Mouse (Mus musculus): ENCODE results near the gene Ssh2. TPM values are rescaled to one million over a fixed set of nuclear protein-coding genes. Genes with fewer than 3 reads are reported as not detected.
A peak's percentile ranks its signal among the peaks of the same experiment; 100 is the strongest.

Ssh2 gene
- polyA plus RNA-seq, 1 experiment from 2014 or later, result 14.3 TPM

DNA sequence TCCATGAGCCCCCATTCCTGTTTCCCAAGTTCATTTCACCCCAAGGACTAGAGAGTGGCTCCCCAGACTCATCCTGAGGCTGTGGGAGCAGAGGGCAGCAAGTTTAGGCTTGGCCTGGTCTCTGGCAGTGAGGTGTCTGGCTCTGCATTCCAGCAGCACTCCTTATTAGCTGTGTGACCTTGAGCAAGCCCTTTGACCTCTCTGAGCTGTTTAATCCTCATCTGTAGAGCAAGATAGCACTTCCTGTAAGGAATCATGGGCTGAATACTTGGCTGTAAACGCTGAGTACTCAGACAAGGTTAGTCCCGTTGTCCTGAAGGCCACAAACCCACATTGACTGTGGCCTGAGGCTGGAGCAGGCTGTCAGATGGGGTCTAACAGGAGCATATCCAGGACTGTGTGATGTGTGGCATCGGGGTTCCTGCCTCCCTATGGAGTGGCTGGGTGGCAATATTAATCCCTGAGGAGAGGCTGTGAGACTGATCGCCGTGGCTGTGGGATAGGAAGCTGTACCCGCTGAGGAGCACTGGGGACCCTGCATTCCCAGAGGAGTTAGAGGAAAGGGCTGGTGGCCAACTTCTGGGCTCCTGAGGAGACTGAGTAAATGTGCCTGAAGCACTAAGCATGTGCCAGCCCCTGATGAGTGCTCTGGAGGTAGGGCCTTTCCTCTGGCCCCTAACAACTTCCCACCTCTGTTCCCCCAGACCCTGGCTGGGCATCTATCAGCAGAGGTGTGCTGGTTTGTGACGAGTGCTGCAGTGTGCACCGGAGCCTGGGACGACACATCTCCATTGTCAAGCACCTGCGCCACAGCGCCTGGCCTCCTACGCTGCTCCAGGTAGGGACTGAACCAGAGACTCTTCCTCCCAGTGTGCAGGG lies 282.4 kb downstream of the Ssh2 start:
- Histone ChIP-seq H3K4me2 (no peak overlapping the region), H3K9ac (no peak overlapping the region), H3K4me3 (no peak overlapping the region), H3K9me3 (no peaks in the 10 kb centered on the region), H3K27me3 (no peaks in the 10 kb centered on the region), H3K4me1 (peaks cover 63% of the 10 kb centered on the region), H3K36me3 (peaks cover 29% of the 10 kb centered on the region), H3K27ac (peak overlapping the region; percentile 68)
- WGBS, result 77% methylated on average over 12 of the region's 12 CpGs
- no peak for ATAC-seq (ENCODE audit: borderline replicate concordance, extremely low read depth, low FRiP score, low TSS enrichment)

DNA sequence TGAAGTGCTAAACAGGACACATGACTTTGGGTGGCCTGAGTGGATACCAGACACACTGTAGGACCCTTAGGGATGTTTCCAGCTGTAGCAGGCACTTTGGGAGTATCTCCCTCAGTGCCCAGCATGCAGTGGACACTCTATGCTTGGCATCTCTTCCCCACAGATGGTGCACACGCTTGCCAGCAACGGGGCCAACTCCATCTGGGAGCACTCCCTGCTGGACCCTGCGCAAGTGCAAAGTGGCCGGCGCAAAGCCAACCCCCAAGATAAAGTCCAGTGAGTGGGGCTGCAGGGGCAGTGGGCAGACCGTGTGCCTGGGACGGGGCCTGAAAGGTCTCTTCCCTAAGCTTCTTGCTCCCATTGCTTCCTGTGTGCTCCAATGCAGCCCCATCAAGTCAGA lies 283.3 kb downstream of the Ssh2 start:
- no peak overlapping the region for H3K4me3 ChIP-seq
- peaks cover 57% of the 10 kb centered on the region for H3K4me1 ChIP-seq
- no peak for ATAC-seq (ENCODE audit: borderline replicate concordance, extremely low read depth, low FRiP score, low TSS enrichment)
- no peak overlapping the region for H3K9ac ChIP-seq
- H3K4me2 ChIP-seq, result no peak overlapping the region
- H3K27ac ChIP-seq, result no peak overlapping the region
- no peaks in the 10 kb centered on the region for H3K27me3 ChIP-seq
- H3K36me3 ChIP-seq, result peaks cover 38% of the 10 kb centered on the region
- WGBS, result 81% methylated on average over 7 of the region's 7 CpGs
- no peaks in the 10 kb centered on the region for H3K9me3 ChIP-seq

DNA sequence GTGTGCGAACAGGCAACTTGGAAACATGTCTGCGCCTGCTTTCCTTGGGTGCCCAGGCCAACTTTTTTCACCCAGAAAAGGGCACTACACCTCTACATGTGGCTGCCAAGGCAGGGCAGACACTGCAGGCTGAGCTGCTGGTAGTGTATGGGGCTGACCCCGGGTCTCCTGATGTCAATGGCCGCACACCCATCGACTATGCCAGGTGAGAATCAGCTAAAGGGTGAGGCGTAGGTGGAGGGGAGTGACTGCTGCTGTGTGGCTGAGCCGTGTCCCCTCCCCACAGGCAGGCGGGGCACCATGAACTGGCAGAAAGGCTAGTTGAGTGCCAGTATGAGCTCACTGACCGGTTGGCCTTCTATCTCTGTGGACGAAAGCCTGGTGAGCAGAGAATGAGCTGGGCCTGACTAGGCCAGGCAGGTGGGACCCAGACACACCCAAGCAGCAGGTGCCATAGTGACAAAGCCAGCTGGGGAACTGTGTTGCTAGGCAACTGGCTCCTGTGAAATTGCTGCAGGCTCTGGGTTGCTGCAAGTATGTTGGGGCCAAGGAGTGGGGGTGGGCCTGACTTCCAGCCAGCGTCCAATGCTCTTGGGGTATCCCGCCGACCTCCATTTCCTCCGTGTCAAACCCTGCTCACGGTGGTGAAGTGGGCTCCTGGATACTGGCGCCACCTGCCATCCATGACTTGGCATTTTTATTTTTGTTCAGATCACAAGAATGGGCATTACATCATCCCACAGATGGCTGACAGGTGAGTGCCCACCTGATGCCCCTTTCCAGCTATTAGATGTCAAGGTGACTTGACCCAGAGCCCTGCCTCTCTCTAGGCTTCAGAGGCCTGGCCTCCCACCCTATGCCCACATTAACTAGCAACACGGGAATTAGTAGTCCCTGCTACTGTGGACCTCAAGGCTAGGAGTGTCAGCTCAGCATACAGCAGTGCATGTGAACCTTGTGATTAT lies 284.6 kb downstream of the Ssh2 start:
- no peak overlapping the region for H3K4me2 ChIP-seq
- H3K27me3 ChIP-seq, result no peaks in the 10 kb centered on the region
- no peak for ATAC-seq (ENCODE audit: borderline replicate concordance, extremely low read depth, low FRiP score, low TSS enrichment)
- H3K27ac ChIP-seq, result no peak overlapping the region
- H3K9me3 ChIP-seq, result no peaks in the 10 kb centered on the region
- peaks cover 44% of the 10 kb centered on the region for H3K4me1 ChIP-seq
- H3K9ac ChIP-seq, result no peak overlapping the region
- 75% methylated on average over 17 of the region's 17 CpGs for WGBS
- no peak overlapping the region for H3K4me3 ChIP-seq
- peaks cover 51% of the 10 kb centered on the region for H3K36me3 ChIP-seq

DNA sequence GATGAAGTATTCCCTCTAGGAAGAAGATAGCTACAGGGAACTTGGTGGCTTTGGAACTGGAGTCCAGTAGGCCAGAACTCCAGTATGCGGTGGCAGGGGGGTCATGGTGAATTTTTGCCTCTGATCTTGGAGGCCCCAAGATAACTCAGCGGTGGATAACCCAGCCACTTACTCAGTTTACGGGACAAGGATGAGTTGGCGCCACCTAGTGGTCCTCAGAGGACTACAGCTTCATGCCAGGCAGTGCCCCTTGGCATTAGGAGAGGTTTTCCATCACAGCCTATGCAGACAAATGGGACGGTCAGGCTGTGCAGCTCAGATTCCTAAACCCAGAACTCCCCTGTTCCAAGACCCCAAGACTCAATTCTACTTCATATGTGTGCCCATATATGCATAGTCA lies 285.3 kb downstream of the Ssh2 start:
- WGBS, result 23% methylated on average over 5 of the region's 5 CpGs

DNA sequence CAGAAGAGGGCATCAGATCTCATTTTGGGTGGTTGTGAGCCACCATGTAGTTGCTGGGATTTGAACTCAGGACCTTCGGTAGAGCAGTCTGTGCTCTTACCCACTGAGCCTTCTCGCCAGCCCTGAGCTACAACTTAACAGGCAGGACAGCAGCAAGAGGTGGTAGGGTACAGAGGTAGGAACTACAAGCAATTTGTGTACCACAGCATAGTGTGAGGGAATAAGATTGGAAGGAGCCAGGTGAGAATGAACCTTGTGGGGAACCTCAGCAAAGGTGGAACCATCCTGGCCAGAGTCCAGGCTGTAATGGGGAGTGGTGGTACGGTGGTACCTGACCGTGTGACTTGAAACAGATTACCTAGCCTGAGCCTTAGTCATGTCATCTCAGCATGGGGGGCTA lies 285.9 kb downstream of the Ssh2 start:
- Histone ChIP-seq H3K9me3 (no peaks in the 10 kb centered on the region), H3K4me3 (no peak overlapping the region), H3K36me3 (peaks cover 64% of the 10 kb centered on the region), H3K4me2 (no peak overlapping the region), H3K27me3 (no peaks in the 10 kb centered on the region), H3K4me1 (peaks cover 33% of the 10 kb centered on the region), H3K9ac (no peak overlapping the region), H3K27ac (no peak overlapping the region)
- WGBS, result 89% methylated on average over 4 of the region's 4 CpGs
- no peak for ATAC-seq (ENCODE audit: borderline replicate concordance, extremely low read depth, low FRiP score, low TSS enrichment)

More for the DNA sequence above, 285.3 kb downstream of the Ssh2 start:
- H3K36me3 ChIP-seq, result peaks cover 58% of the 10 kb centered on the region
- no peak overlapping the region for H3K4me3 ChIP-seq
- H3K9me3 ChIP-seq, result no peaks in the 10 kb centered on the region
- no peaks in the 10 kb centered on the region for H3K27me3 ChIP-seq
- no peak overlapping the region for H3K4me2 ChIP-seq
- no peak overlapping the region for H3K9ac ChIP-seq
- H3K27ac ChIP-seq, result no peak overlapping the region
- ATAC-seq (ENCODE audit: borderline replicate concordance, extremely low read depth, low FRiP score, low TSS enrichment), result no peak
- peaks cover 36% of the 10 kb centered on the region for H3K4me1 ChIP-seq

DNA sequence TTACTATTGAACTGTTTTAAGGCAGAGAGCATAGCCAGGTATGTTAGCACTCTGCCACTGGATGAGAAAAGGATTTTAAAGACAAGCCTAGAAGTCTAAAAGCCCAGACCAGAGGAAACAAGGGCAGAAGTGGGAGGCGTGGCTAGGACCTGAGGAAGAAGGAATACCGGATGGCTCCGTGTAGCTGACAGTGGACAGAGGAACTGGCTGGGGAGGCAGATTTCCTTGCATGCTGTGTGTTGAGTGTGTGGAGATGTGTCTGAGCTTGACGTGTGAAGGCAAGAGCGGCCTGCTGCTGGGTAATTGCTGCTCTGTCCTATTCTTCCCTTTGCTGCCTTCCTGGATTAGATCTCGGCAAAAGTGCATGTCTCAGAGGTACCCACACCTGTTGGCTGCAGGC lies 286.4 kb downstream of the Ssh2 start:
- no peaks in the 10 kb centered on the region for H3K9me3 ChIP-seq
- H3K36me3 ChIP-seq, result peaks cover 69% of the 10 kb centered on the region
- H3K9ac ChIP-seq, result no peak overlapping the region
- H3K4me2 ChIP-seq, result no peak overlapping the region
- no peak for ATAC-seq (ENCODE audit: borderline replicate concordance, extremely low read depth, low FRiP score, low TSS enrichment)
- H3K4me1 ChIP-seq, result peaks cover 28% of the 10 kb centered on the region
- WGBS, result 75% methylated on average over 6 of the region's 6 CpGs
- no peaks in the 10 kb centered on the region for H3K27me3 ChIP-seq
- no peak overlapping the region for H3K4me3 ChIP-seq
- H3K27ac ChIP-seq, result no peak overlapping the region

DNA sequence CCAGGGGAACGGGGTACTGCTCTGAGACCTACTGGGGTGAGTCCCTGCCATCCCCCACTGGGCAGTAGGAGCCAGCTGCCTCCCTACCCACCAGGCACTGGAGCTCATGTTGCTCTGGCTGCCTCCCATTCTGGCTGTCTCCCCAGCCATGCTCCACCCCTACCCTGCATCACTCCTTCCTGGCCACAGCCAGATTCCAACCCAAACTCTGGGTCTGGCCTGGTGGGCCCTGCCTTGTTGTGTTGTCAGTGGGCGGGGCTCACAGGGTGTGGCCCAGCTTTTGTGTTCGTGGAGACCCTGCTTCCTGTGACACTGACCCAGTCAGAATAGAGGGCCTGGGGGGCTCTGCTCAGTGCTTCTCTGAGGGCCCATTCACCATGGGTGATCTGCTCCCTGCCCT lies 287.4 kb downstream of the Ssh2 start:
- Histone ChIP-seq H3K27me3 (no peaks in the 10 kb centered on the region), H3K9me3 (no peaks in the 10 kb centered on the region), H3K4me3 (no peak overlapping the region), H3K27ac (no peak overlapping the region), H3K9ac (no peak overlapping the region), H3K4me1 (peaks cover 24% of the 10 kb centered on the region), H3K4me2 (no peak overlapping the region), H3K36me3 (peaks cover 73% of the 10 kb centered on the region)
- WGBS, result 73% methylated on average over 3 of the region's 3 CpGs
- ATAC-seq (ENCODE audit: borderline replicate concordance, extremely low read depth, low FRiP score, low TSS enrichment), result peak; percentile 12; the same call in 1 of the 2 replicates

DNA sequence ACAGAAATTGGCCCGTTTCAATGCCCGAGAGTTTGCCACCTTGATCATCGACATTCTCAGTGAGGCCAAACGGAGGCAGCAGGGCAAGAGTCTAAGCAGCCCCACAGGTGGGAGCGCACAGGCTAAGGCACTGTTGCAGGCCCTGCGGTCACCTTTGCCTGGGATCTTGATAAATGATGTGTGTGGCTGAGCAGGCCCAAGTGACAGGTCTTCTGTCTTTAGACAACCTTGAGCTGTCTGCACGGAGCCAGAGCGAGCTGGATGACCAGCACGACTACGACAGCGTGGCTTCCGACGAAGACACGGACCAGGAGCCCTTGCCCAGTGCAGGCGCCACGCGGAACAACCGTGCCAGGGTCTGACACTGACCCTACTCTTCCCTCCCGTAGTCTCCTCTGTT lies 288.3 kb downstream of the Ssh2 start:
- Histone ChIP-seq H3K4me2 (no peak overlapping the region), H3K4me1 (peaks cover 25% of the 10 kb centered on the region), H3K9ac (no peak overlapping the region), H3K4me3 (no peak overlapping the region), H3K27ac (no peak overlapping the region), H3K27me3 (no peaks in the 10 kb centered on the region), H3K36me3 (peaks cover 71% of the 10 kb centered on the region), H3K9me3 (no peaks in the 10 kb centered on the region)
- no peak for ATAC-seq (ENCODE audit: borderline replicate concordance, extremely low read depth, low FRiP score, low TSS enrichment)
- 86% methylated on average over 19 of the region's 19 CpGs for WGBS

DNA sequence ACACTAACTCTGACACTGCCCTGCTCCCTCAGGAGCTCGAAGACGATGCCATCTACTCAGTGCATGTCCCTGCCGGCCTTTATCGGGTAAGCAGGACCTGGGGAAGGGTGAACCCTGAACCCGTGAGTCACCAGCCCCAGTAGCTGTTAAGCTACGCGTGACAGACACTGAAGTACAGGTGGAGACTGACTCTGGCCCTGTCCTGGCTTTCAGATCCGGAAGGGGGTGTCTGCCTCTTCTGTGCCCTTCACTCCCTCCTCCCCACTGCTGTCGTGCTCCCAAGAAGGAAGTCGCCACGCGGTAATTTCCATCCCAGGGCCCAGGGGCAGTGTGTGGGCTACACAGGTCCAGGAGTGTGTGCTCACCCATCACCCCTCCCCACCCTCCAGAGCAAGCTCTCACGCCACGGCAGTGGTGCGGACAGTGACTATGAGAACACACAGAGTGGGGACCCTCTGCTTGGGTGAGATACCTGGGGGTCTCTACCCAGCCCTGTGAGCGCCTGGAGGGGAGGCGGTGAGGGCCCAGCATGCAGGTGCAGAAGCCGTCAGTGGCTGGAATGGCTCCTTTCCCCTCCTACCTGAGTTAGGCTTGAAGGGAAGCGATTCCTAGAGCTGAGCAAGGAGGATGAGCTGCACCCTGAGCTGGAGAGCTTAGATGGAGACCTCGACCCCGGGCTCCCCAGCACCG lies 289.3 kb downstream of the Ssh2 start:
- H3K27me3 ChIP-seq, result no peaks in the 10 kb centered on the region
- H3K4me1 ChIP-seq, result peaks cover 23% of the 10 kb centered on the region
- H3K27ac ChIP-seq, result no peak overlapping the region
- H3K9me3 ChIP-seq, result no peaks in the 10 kb centered on the region
- no peak overlapping the region for H3K9ac ChIP-seq
- WGBS, result 84% methylated on average over 22 of the region's 22 CpGs
- no peak for ATAC-seq (ENCODE audit: borderline replicate concordance, extremely low read depth, low FRiP score, low TSS enrichment)
- peaks cover 61% of the 10 kb centered on the region for H3K36me3 ChIP-seq
- no peak overlapping the region for H3K4me3 ChIP-seq
- H3K4me2 ChIP-seq, result no peak overlapping the region

DNA sequence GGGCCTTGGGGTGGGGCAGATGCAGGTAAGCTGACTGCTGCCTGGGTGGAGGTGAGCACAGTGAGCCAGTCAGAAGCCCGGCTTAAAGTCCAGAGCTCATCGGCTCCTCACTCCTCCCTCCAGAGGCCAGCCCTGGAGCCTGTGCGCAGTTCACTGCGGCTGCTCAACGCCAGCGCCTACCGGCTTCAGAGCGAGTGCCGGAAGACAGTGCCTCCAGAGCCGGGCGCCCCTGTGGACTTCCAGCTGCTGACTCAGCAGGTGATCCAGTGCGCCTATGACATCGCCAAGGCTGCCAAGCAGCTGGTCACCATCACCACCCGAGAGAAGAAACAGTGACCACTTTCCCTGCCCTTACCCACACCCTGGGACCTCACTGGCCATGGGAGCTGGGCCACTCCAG lies 290.2 kb downstream of the Ssh2 start:
- H3K9ac ChIP-seq, result no peak overlapping the region
- no peak overlapping the region for H3K27ac ChIP-seq
- peaks cover 53% of the 10 kb centered on the region for H3K36me3 ChIP-seq
- H3K4me3 ChIP-seq, result no peak overlapping the region
- ATAC-seq (ENCODE audit: borderline replicate concordance, extremely low read depth, low FRiP score, low TSS enrichment), result no peak
- H3K27me3 ChIP-seq, result no peaks in the 10 kb centered on the region
- H3K9me3 ChIP-seq, result no peaks in the 10 kb centered on the region
- H3K4me1 ChIP-seq, result peaks cover 15% of the 10 kb centered on the region
- WGBS, result 79% methylated on average over 14 of the region's 14 CpGs
- H3K4me2 ChIP-seq, result no peak overlapping the region

DNA sequence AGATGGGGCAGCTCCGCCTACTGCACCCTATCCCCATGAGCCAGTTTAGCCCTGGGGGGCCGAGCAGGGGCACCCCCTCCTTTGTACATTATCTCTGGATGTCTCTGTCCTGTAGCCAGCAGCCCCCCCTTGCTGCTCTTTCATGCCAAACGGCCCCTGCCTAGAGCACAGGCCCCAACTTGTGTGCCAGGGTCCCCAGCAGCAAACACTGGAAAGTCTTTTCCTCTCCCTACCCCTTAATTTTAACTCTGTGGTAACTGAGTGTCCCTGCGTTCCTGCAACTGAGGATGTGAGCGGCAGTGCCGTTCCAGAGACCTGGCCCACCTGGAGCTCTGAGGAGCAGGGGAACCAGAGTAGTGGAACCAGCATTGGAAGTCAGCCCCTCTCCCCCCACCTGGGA lies 290.9 kb downstream of the Ssh2 start:
- Histone ChIP-seq H3K4me1 (peaks cover 21% of the 10 kb centered on the region), H3K36me3 (peaks cover 53% of the 10 kb centered on the region), H3K27me3 (no peaks in the 10 kb centered on the region), H3K4me3 (no peak overlapping the region), H3K4me2 (no peak overlapping the region), H3K9ac (no peak overlapping the region), H3K27ac (no peak overlapping the region), H3K9me3 (no peaks in the 10 kb centered on the region)
- WGBS, result 79% methylated on average over 6 of the region's 6 CpGs
- no peak for ATAC-seq (ENCODE audit: borderline replicate concordance, extremely low read depth, low FRiP score, low TSS enrichment)
